In genomic region chr2:13855510-13855909, GRCm38 (mm10) we compare ENCODE assay signal across 9 mouse cellular contexts.
DNase-seq lines count a peak whose midpoint lies in the region; ATAC-seq and TF ChIP-seq lines count a peak whose summit lies in the region.
"Had no signal": no experiment of that assay in that cellular context is flagged by ENCODE, and none has a peak within 500 bp of the region (broad histone marks: within the 10 kb centered on the region; RNA-seq: fewer than 3 reads in every experiment).

No protein-coding gene starts in this region.

- TF ChIP-seq EP300 in lung, postnatal 0 days (IDR thresholded peaks at IDR 0.05), result no peak

- TF ChIP-seq CTCF in lung, postnatal 0 days (IDR thresholded peaks at IDR 0.05), result peak; percentile 59

- H3K27ac ChIP-seq in forebrain, embryonic 14.5 days (ENCODE audit: low read depth, low read length), result no peak overlapping the region
- no peak overlapping the region for H3K27ac ChIP-seq in forebrain, embryonic 12.5 days
- H3K27ac ChIP-seq in lung, postnatal 0 days (ENCODE audit: low read length), result no peak overlapping the region
- H3K27ac ChIP-seq in hindbrain, embryonic 14.5 days, result no peak overlapping the region
- H3K27ac ChIP-seq: neural tube, embryonic 12.5 days had no signal

- no peak for ATAC-seq in forebrain, embryonic 14.5 days
- ATAC-seq in forebrain, embryonic 12.5 days (ENCODE audit: low FRiP score), result no peak
- ATAC-seq in lung, postnatal 0 days, result no peak
- ATAC-seq in frontal cortex, adult (ENCODE audit: low TSS enrichment), result no peak
- no peak for ATAC-seq in hindbrain, embryonic 14.5 days (ENCODE audit: low FRiP score)

- peak; percentile 38 for DNase-seq in forebrain, embryonic 14.5 days (ENCODE audit: low spot score)
- peak; percentile 11 for DNase-seq in lung, postnatal 0 days (ENCODE audit: low spot score)
- no peak for DNase-seq in lung, postnatal 10 days
- peak; percentile 58 for DNase-seq in ZHBTc4 (ENCODE audit: low read depth, low spot score)
- peak; percentile 13 for DNase-seq in mesoderm, embryonic 11.5 days (ENCODE audit: low read depth, low spot score)
- DNase-seq in hindbrain, embryonic 14.5 days (ENCODE audit: low spot score), result no peak

- no peaks in the 10 kb centered on the region for H3K9me3 ChIP-seq in forebrain, embryonic 14.5 days (replicated peaks; ENCODE audit: control insufficient read depth, low read length)
- no peaks in the 10 kb centered on the region for H3K9me3 ChIP-seq in forebrain, embryonic 12.5 days
- no peaks in the 10 kb centered on the region for H3K9me3 ChIP-seq in lung, postnatal 0 days (ENCODE audit: low read length)
- H3K9me3 ChIP-seq in hindbrain, embryonic 14.5 days (ENCODE audit: control insufficient read depth, low read length), result peaks cover 4% of the 10 kb centered on the region; the same call in 1 of the 2 replicates
- H3K9me3 ChIP-seq: neural tube, embryonic 12.5 days had no signal

- H3K36me3 ChIP-seq in forebrain, embryonic 14.5 days (ENCODE audit: control insufficient read depth, insufficient read depth, low read length), result no peaks in the 10 kb centered on the region
- no peaks in the 10 kb centered on the region for H3K36me3 ChIP-seq in forebrain, embryonic 12.5 days (replicated peaks)
- H3K36me3 ChIP-seq in lung, postnatal 0 days (ENCODE audit: insufficient read depth, low read length), result no peaks in the 10 kb centered on the region
- H3K36me3 ChIP-seq in hindbrain, embryonic 14.5 days (replicated peaks; ENCODE audit: control insufficient read depth, insufficient read depth), result no peaks in the 10 kb centered on the region
- H3K36me3 ChIP-seq: neural tube, embryonic 12.5 days had no signal

- WGBS in forebrain, embryonic 14.5 days, result 70% methylated on average over 3 of the region's 3 CpGs
- 68% methylated on average over 3 of the region's 3 CpGs for WGBS in forebrain, embryonic 12.5 days
- 62% methylated on average over 3 of the region's 3 CpGs for WGBS in lung, postnatal 0 days
- 68% methylated on average over 3 of the region's 3 CpGs for WGBS in hindbrain, embryonic 14.5 days

- H3K4me3 ChIP-seq in forebrain, embryonic 14.5 days (ENCODE audit: low read depth, low read length), result no peak overlapping the region
- H3K4me3 ChIP-seq in forebrain, embryonic 12.5 days (replicated peaks), result no peak overlapping the region
- no peak overlapping the region for H3K4me3 ChIP-seq in lung, postnatal 0 days (ENCODE audit: low read depth, low read length)
- H3K4me3 ChIP-seq in hindbrain, embryonic 14.5 days (replicated peaks; ENCODE audit: low read length), result no peak overlapping the region
- H3K4me3 ChIP-seq: neural tube, embryonic 12.5 days had no signal

- no peak overlapping the region for H3K9ac ChIP-seq in forebrain, embryonic 14.5 days (ENCODE audit: low read length)
- H3K9ac ChIP-seq in forebrain, embryonic 12.5 days, result no peak overlapping the region
- no peak overlapping the region for H3K9ac ChIP-seq in lung, postnatal 0 days (replicated peaks; ENCODE audit: low read depth)
- H3K9ac ChIP-seq in hindbrain, embryonic 14.5 days, result no peak overlapping the region
- H3K9ac ChIP-seq: neural tube, embryonic 12.5 days had no signal

- no peaks in the 10 kb centered on the region for H3K27me3 ChIP-seq in forebrain, embryonic 14.5 days (replicated peaks; ENCODE audit: control insufficient read depth, insufficient read depth, low read length)
- H3K27me3 ChIP-seq in forebrain, embryonic 12.5 days, result no peaks in the 10 kb centered on the region
- no peaks in the 10 kb centered on the region for H3K27me3 ChIP-seq in lung, postnatal 0 days (replicated peaks; ENCODE audit: insufficient read depth, low read length)
- no peaks in the 10 kb centered on the region for H3K27me3 ChIP-seq in hindbrain, embryonic 14.5 days (ENCODE audit: control insufficient read depth, insufficient read depth, low read length)
- H3K27me3 ChIP-seq: neural tube, embryonic 12.5 days had no signal

- no peak overlapping the region for H3K4me2 ChIP-seq in forebrain, embryonic 14.5 days (ENCODE audit: low read length)
- H3K4me2 ChIP-seq in forebrain, embryonic 12.5 days, result no peak overlapping the region
- no peak overlapping the region for H3K4me2 ChIP-seq in lung, postnatal 0 days (replicated peaks; ENCODE audit: low read depth, low read length)
- no peak overlapping the region for H3K4me2 ChIP-seq in hindbrain, embryonic 14.5 days (replicated peaks)
- H3K4me2 ChIP-seq: neural tube, embryonic 12.5 days had no signal

- no peaks in the 10 kb centered on the region for H3K4me1 ChIP-seq in forebrain, embryonic 14.5 days (ENCODE audit: control insufficient read depth, insufficient read depth, low read length)
- H3K4me1 ChIP-seq in forebrain, embryonic 12.5 days, result no peaks in the 10 kb centered on the region
- no peaks in the 10 kb centered on the region for H3K4me1 ChIP-seq in lung, postnatal 0 days (ENCODE audit: insufficient read depth, low read depth, low read length)
- H3K4me1 ChIP-seq in hindbrain, embryonic 14.5 days (replicated peaks; ENCODE audit: control insufficient read depth, insufficient read depth, low read length), result no peaks in the 10 kb centered on the region
- H3K4me1 ChIP-seq: neural tube, embryonic 12.5 days had no signal

Comparison
In these comparisons a context has a peak if more than half of its experiments do, and no peak if none do; other contexts are left out.
1. DNase-seq: peak in forebrain, embryonic 14.5 days (single experiment), lung, postnatal 0 days (single experiment), ZHBTc4 (single experiment) and mesoderm, embryonic 11.5 days (single experiment); none in lung, postnatal 10 days (single experiment) and hindbrain, embryonic 14.5 days (single experiment).